Mouse (Mus musculus): ENCODE results near the gene Serpina3n.
"Not testable (repeated sequence)": the region's sequence is repeated elsewhere in the genome, so short reads cannot be mapped to it uniquely, and the experiment has no call there.

The Serpina3n gene

DNA sequence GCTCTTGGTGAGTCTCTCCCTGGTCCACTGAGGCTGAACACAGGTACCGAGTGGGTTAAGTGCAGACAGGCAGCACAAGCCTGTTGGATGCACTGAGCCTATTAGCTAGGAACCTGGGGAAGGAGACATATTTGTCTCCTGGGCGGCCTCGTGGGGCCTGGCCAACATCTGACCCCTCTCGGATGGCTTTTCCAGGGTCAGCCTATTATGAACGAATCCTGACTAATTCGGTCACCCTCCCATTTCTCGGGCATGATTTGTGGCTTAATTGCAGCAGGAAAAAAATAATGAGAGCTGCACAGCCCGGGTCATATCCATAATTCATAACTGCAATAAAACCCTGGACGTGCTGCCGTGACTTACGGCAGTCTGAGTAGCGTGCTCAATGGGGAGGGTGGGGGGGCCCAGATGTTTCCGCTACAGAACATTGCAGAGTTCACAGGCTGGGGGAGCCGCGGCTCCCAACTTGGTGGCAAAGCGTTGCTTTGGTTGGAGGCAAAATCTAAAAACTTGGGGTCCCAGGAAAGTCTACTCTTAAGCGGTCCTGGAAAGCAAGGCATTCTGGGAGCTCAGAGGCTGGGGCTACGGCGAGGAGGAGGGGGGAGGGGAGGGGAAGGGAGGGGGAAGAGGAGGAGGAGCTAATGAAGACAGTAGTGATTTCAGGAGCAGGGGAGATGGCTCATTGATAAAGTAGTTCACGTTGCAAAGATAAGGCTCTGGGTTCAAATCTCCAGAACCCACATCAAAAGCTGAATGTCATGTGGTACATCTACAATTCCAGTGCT lies 27.6 kb downstream of the Serpina3n start:
- no peak for DNase-seq (ENCODE audit: low read depth)

GRCm38 (mm10) chr12:104440087-104440760 lies 33.7 kb downstream of the Serpina3n start:
- peak; percentile 41 for DNase-seq (ENCODE audit: low read depth)

DNA sequence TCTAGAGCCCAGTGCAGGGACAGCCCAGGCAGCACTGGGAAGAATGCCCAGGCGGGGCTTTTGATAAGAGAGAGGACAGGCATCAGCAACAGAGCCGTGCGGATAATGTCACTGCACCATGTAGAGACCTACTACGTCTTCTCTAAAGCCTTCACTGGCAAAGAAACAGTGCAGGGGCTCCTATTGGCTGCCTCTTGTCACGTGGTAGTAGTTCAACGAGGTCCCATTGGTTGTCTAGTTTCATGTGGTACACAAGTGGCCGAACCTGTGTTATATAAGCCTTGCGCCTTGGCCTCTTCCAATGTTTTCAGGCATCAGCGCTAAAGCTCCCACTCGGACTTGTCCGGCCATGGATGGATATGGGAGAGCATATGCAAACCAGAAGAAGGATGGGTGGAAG lies 37.2 kb downstream of the Serpina3n start:
- DNase-seq (ENCODE audit: low read depth) = no peak

DNA sequence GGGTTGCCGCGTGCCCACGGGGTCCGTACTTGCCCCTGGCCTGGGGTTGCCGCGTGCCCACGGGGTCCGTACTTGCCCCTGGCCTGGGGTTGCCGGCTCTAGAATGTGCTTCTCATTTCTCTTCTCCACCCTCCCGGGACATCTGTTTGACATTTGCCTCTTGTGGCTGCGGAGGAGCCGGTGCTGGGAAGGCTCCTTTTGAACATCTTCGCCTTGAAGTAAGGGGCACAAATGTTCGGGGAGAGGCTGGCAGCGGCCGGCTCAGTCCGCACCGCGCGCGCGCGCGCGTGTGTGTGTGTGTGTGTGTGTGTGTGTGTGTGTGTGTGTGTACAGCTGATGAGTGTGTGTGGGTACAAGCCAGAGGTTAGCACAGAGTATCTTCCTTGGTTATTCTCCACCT lies 40.5 kb downstream of the Serpina3n start:
- not testable (repeated sequence) for DNase-seq (ENCODE audit: low read depth)

GRCm38 (mm10) chr12:104448099-104448498 lies 41.6 kb downstream of the Serpina3n start:
- peak; percentile 20 for DNase-seq (ENCODE audit: low read depth)

GRCm38 (mm10) chr12:104450257-104450656 lies 43.7 kb downstream of the Serpina3n start:
- DNase-seq (ENCODE audit: low read depth) = no peak

- DNase-seq (ENCODE audit: low read depth) = no peak
Measured at GRCm38 (mm10) chr12:104453002-104453401, 46.5 kb downstream of the Serpina3n start.

DNA sequence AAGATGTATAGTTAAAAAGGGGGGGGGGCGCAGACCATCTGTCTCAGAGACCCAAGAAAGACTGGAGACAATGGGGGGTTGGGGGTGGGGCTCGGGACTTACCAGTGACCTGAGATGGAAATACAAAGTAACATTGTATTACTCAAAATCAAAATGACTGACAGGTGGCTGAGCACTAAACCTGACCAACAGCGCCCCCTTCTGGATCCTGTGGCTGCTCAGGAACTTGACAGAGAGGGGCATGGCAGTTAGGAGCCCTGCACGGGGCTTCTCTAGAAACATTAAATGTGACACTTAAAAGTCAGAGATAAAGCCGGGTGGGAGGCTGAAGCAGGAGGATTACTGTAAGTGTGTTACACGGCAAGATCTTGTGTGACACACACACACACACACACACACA lies 52.8 kb downstream of the Serpina3n start:
- no peak for DNase-seq (ENCODE audit: low read depth)

- no peak for DNase-seq (ENCODE audit: low read depth)
Measured at GRCm38 (mm10) chr12:104461372-104461771, 54.8 kb downstream of the Serpina3n start.
